Mouse (Mus musculus) hematopoietic stem cell, adult 5-6 weeks (primary cell): ENCODE measurements at regions not wholly inside any gene's neighbourhood (a gene's known extent, or its start where the extent isn't known, plus 50 kb on each side); places are given as distances from the start of the nearest gene placed in this dataset.
"Not testable (repeated sequence)": the region's sequence is repeated elsewhere in the genome, so short reads cannot be mapped to it uniquely, and the experiment has no call there.

ENCODE experiments used
- ATAC-seq, 2 experiments: fragments of 125-278 bp in 1 of 2; replicated peaks in 1 of 2; 2 replicates each; pipeline ENCODE4 v1.8.0; 2016 to 2017; ENCODE audit warnings: inconsistent platforms in 2 of 2, mild to moderate bottlenecking in 2 of 2, moderate number of reproducible peaks in 2 of 2, low read depth in 1 of 2, moderate TSS enrichment in 1 of 2; ENCODE audit not compliant: low FRiP score in 2 of 2, poor library complexity in 2 of 2, severe bottlenecking in 2 of 2, insufficient read depth in 1 of 2, low TSS enrichment in 1 of 2

- peak in 1 of 2 experiments; percentile 81; a peak in 3 of 4 replicates for ATAC-seq
Observed at GRCm38 (mm10) chr17:69563165-69563564, 124.0 kb downstream of the Akain1 start.

- ATAC-seq, result not testable (repeated sequence)
Observed at GRCm38 (mm10) chr17:69571070-69571669, 132.0 kb downstream of the Akain1 start.

GRCm38 (mm10) chr17:69590553-69590952, 151.4 kb downstream of the Akain1 start:
- no peak for ATAC-seq

- no peak for ATAC-seq
Observed at GRCm38 (mm10) chr17:69597773-69598295, 158.7 kb downstream of the Akain1 start.

- no peak for ATAC-seq
Observed at GRCm38 (mm10) chr17:69598461-69598860, 159.3 kb downstream of the Akain1 start.

- ATAC-seq, result no peak
Observed at GRCm38 (mm10) chr17:69603596-69603995, 164.5 kb downstream of the Akain1 start.

GRCm38 (mm10) chr17:69604698-69605097, 165.6 kb downstream of the Akain1 start:
- ATAC-seq, result no peak

GRCm38 (mm10) chr17:69605458-69605857, 166.3 kb downstream of the Akain1 start:
- no peak for ATAC-seq

- no peak for ATAC-seq
Observed at GRCm38 (mm10) chr17:69631411-69631810, 192.3 kb downstream of the Akain1 start.

GRCm38 (mm10) chr17:69650496-69650895, 211.4 kb downstream of the Akain1 start:
- not testable (repeated sequence) for ATAC-seq

GRCm38 (mm10) chr17:69654586-69654985, 215.5 kb downstream of the Akain1 start:
- no peak for ATAC-seq

GRCm38 (mm10) chr17:69672530-69672929, 233.4 kb downstream of the Akain1 start:
- ATAC-seq, result no peak

GRCm38 (mm10) chr17:69683091-69683490, 244.0 kb downstream of the Akain1 start:
- ATAC-seq, result no peak

GRCm38 (mm10) chr17:69685625-69686257, 246.6 kb downstream of the Akain1 start:
- no peak for ATAC-seq

- no peak for ATAC-seq
Observed at GRCm38 (mm10) chr17:69686383-69686782, 247.3 kb downstream of the Akain1 start.

- no peak for ATAC-seq
Observed at GRCm38 (mm10) chr17:69695341-69695740, 256.2 kb downstream of the Akain1 start.

GRCm38 (mm10) chr17:69727325-69727724, 241.5 kb upstream of the Dlgap1 start:
- ATAC-seq, result no peak

- no peak for ATAC-seq
Observed at GRCm38 (mm10) chr17:69732981-69733380, 235.9 kb upstream of the Dlgap1 start.
